8 mouse cellular contexts compared by ENCODE assay signal in genomic region chr8:108101131-108101530, GRCm38 (mm10).
DNase-seq lines count a peak whose midpoint lies in the region; ATAC-seq and TF ChIP-seq lines count a peak whose summit lies in the region.
"Had no signal": no experiment of that assay in that cellular context is flagged by ENCODE, and none has a peak within 500 bp of the region (broad histone marks: within the 10 kb centered on the region; RNA-seq: fewer than 3 reads in every experiment).

No protein-coding gene starts in this region.

- H3K9ac ChIP-seq in hindbrain, embryonic 15.5 days, result peak overlapping the region; percentile 3; the same call in 1 of the 2 replicates
- H3K9ac ChIP-seq: embryonic facial prominence, embryonic 13.5 days had no signal

- H3K4me2 ChIP-seq in hindbrain, embryonic 15.5 days, result peak overlapping the region; percentile 38

- TF ChIP-seq CTCF in lung, adult 2 months (IDR thresholded peaks at IDR 0.05; ENCODE audit: insufficient read depth, low read length), result peak; percentile 25; the same call in 1 of the 2 replicates

- TF ChIP-seq POLR2A in lung, adult 2 months (IDR thresholded peaks at IDR 0.05; ENCODE audit: borderline replicate concordance, extremely low read depth, low read depth, low read length), result no peak

- no peaks in the 10 kb centered on the region for H3K36me3 ChIP-seq in hindbrain, embryonic 15.5 days
- H3K36me3 ChIP-seq in heart, embryonic 10.5 days, result no peaks in the 10 kb centered on the region
- H3K36me3 ChIP-seq: embryonic facial prominence, embryonic 13.5 days had no signal

- 48% methylated on average over 8 of the region's 8 CpGs for WGBS in hindbrain, embryonic 15.5 days
- WGBS in lung, adult 2 months, result 73% methylated on average over 8 of the region's 8 CpGs
- WGBS in heart, embryonic 10.5 days, result 63% methylated on average over 8 of the region's 8 CpGs

- no peak overlapping the region for H3K27ac ChIP-seq in hindbrain, embryonic 15.5 days (replicated peaks)
- H3K27ac ChIP-seq in heart, embryonic 10.5 days, result no peak overlapping the region

- peak; percentile 18 for DNase-seq in urinary bladder, postnatal 14 days (ENCODE audit: low spot score)
- DNase-seq in urinary bladder, postnatal 4 days (ENCODE audit: low spot score in 2 of 2), result no peak
- DNase-seq in embryo, embryonic 10.5 days (ENCODE audit: low spot score), result peak; percentile 64
- peak; percentile 14 for DNase-seq in lung, adult 2 months
- peak; percentile 40 to 72 for DNase-seq in right cerebral cortex, postnatal 10 days (ENCODE audit: low spot score in 2 of 2)
- DNase-seq in heart, embryonic 10.5 days (ENCODE audit: low spot score), result no peak

- no peak overlapping the region for H3K4me3 ChIP-seq in hindbrain, embryonic 15.5 days
- no peak overlapping the region for H3K4me3 ChIP-seq in lung, adult 2 months (replicated peaks; ENCODE audit: extremely low read depth, low read depth, low read length)
- no peak overlapping the region for H3K4me3 ChIP-seq in heart, embryonic 10.5 days
- H3K4me3 ChIP-seq: embryonic facial prominence, embryonic 13.5 days had no signal

- no peaks in the 10 kb centered on the region for H3K9me3 ChIP-seq in hindbrain, embryonic 15.5 days
- H3K9me3 ChIP-seq in heart, embryonic 10.5 days, result no peaks in the 10 kb centered on the region
- H3K9me3 ChIP-seq: embryonic facial prominence, embryonic 13.5 days had no signal

- no peak for ATAC-seq in hindbrain, embryonic 15.5 days (ENCODE audit: low FRiP score, low read depth)

- 0 out of 2 replicates have a peak, but pooled peaks cover 4% of the 10 kb centered on the region for H3K27me3 ChIP-seq in hindbrain, embryonic 15.5 days
- H3K27me3 ChIP-seq in heart, embryonic 10.5 days (ENCODE audit: insufficient read depth, poor library complexity, severe bottlenecking), result no peaks in the 10 kb centered on the region
- H3K27me3 ChIP-seq: embryonic facial prominence, embryonic 13.5 days had no signal

- H3K4me1 ChIP-seq in hindbrain, embryonic 15.5 days (replicated peaks), result peaks cover 21% of the 10 kb centered on the region
- H3K4me1 ChIP-seq in lung, adult 2 months (ENCODE audit: control insufficient read depth, insufficient read depth, low read length), result no peaks in the 10 kb centered on the region
- H3K4me1 ChIP-seq in heart, embryonic 10.5 days, result 0 out of 2 replicates have a peak, but pooled peaks cover 2% of the 10 kb centered on the region

Comparison
In these comparisons a context has a peak if more than half of its experiments do, and no peak if none do; other contexts are left out.
1. DNase-seq: peak in urinary bladder, postnatal 14 days (single experiment), embryo, embryonic 10.5 days (single experiment), lung, adult 2 months (single experiment) and right cerebral cortex, postnatal 10 days (2 of 2); none in urinary bladder, postnatal 4 days (0 of 2) and heart, embryonic 10.5 days (single experiment).